Mouse (Mus musculus) myocyte (in vitro differentiated cells): Measurements from ENCODE around the gene Rsf1. TPM values are rescaled to one million over a fixed set of nuclear protein-coding genes. Genes with fewer than 3 reads are reported as not detected.
A peak's percentile ranks its signal among the peaks of the same experiment; 100 is the strongest.

ENCODE experiments used
- H3K27me3 ChIP-seq: one replicate; pipeline ENCODE4 v1.6.1; 2011; ENCODE audit not compliant: control insufficient read depth, insufficient read depth, insufficient read length
- H3K36me3 ChIP-seq: one replicate; pipeline ENCODE4 v1.6.1; 2011; ENCODE audit not compliant: control insufficient read depth, insufficient read depth
- H3K4me2 ChIP-seq: one replicate; pipeline ENCODE4 v1.6.1; 2011; ENCODE audit warnings: low read depth, control low read depth
- H3K4me3 ChIP-seq: one replicate; pipeline ENCODE4 v1.5.1; 2011; ENCODE audit warnings: mild to moderate bottlenecking, control low read depth, moderate library complexity
- H3K79me2 ChIP-seq: one replicate; pipeline ENCODE4 v1.6.1; 2011; ENCODE audit not compliant: control insufficient read depth, insufficient read depth
- H3ac ChIP-seq: one replicate; pipeline ENCODE4 v1.6.1; 2011; ENCODE audit not compliant: control insufficient read depth, insufficient read length
- CEBPB ChIP-seq: IDR thresholded peaks from 2 replicates; pipeline ENCODE4 v1.6.1; 2011; ENCODE audit warnings: mild to moderate bottlenecking, moderate library complexity; ENCODE audit not compliant: poor library complexity, insufficient read depth, severe bottlenecking
- E2F4 ChIP-seq: IDR thresholded peaks from one replicate; pipeline ENCODE4 v1.6.1; 2011; ENCODE audit warnings: mild to moderate bottlenecking, control low read depth, moderate library complexity; ENCODE audit not compliant: insufficient read depth
- MAX ChIP-seq: IDR thresholded peaks from one replicate; pipeline ENCODE4 v1.6.1; 2011; ENCODE audit warnings: low read depth, mild to moderate bottlenecking, control low read depth
- MYOD1 ChIP-seq, 3 experiments: IDR thresholded peaks; one replicate each; pipeline ENCODE4 v1.6.1; 2011; ENCODE audit warnings: control low read depth in 2 of 3, low read depth in 2 of 3, mild to moderate bottlenecking in 2 of 3, moderate library complexity in 1 of 3; ENCODE audit not compliant: insufficient read length in 2 of 3, control insufficient read depth in 1 of 3
- MYOG ChIP-seq, 3 experiments: IDR thresholded peaks; one replicate each; pipeline ENCODE4 v1.6.1; 2011; ENCODE audit warnings: control low read depth in 2 of 3, low read depth in 2 of 3, mild to moderate bottlenecking in 2 of 3; ENCODE audit not compliant: insufficient read length in 2 of 3, control insufficient read depth in 1 of 3, insufficient read depth in 1 of 3
- POLR2A ChIP-seq: IDR thresholded peaks from one replicate; pipeline ENCODE4 v1.6.1; 2011; ENCODE audit warnings: low read depth, mild to moderate bottlenecking, control low read depth, moderate library complexity; ENCODE audit not compliant: insufficient read length
- POLR2AphosphoS2 ChIP-seq: IDR thresholded peaks from one replicate; pipeline ENCODE4 v1.6.1; 2011; ENCODE audit warnings: low read depth, control low read depth; ENCODE audit not compliant: insufficient read length
- REST ChIP-seq: IDR thresholded peaks from one replicate; pipeline ENCODE4 v1.6.1; 2011; ENCODE audit warnings: mild to moderate bottlenecking, control low read depth, moderate library complexity; ENCODE audit not compliant: insufficient read depth, insufficient read length
- SRF ChIP-seq: IDR thresholded peaks from one replicate; pipeline ENCODE4 v1.6.1; 2011; ENCODE audit warnings: low read depth; ENCODE audit not compliant: control insufficient read depth, insufficient read length
- TCF12 ChIP-seq: IDR thresholded peaks from one replicate; pipeline ENCODE4 v1.6.1; 2011; ENCODE audit warnings: mild to moderate bottlenecking, control low read depth; ENCODE audit not compliant: poor library complexity, insufficient read depth, severe bottlenecking
- TCF3 ChIP-seq: IDR thresholded peaks from one replicate; pipeline ENCODE4 v1.6.1; 2011; ENCODE audit warnings: low read depth, control low read depth; ENCODE audit not compliant: insufficient read length
- USF1 ChIP-seq: IDR thresholded peaks from one replicate; pipeline ENCODE4 v1.6.1; 2011; ENCODE audit warnings: low read depth, mild to moderate bottlenecking, control low read depth, moderate library complexity
- polyA plus RNA-seq: library from polyadenylated mRNA; unstranded; fragments of >200 nt; fragmentation: generic; extraction: Trizol; gene quantifications from one replicate; pipeline ENCODE4 v1.2.1, GENCODE M21; 2012; ENCODE audit warnings: missing spikeins

Rsf1 gene
- polyA plus RNA-seq: 4.3 TPM

- peaks cover 41% of the 10 kb centered on the region for H3K79me2 ChIP-seq
- H3K27me3 ChIP-seq: no peaks in the 10 kb centered on the region
- H3K4me2 ChIP-seq: peak within 1 kb of the TSS; percentile 95
- H3K36me3 ChIP-seq: no peaks in the 10 kb centered on the region
- peak within 1 kb of the TSS; percentile 83 for H3K4me3 ChIP-seq
- H3ac ChIP-seq: peak within 1 kb of the TSS; percentile 51
- TF ChIP-seq E2F4 (peak; percentile 16), TCF3 (no peak), CEBPB (no peak), MYOD1 (IDR thresholded peaks at IDR 0.05; ENCODE audit: control insufficient read depth in 1 of 3, insufficient read length in 2 of 3, low read depth in 2 of 3) (no peak), MAX (no peak), POLR2A (peak; percentile 87), MYOG (IDR thresholded peaks at IDR 0.05; ENCODE audit: control insufficient read depth in 1 of 3, insufficient read depth in 1 of 3, insufficient read length in 2 of 3, low read depth in 2 of 3) (no peak), POLR2AphosphoS2 (peak; percentile 89), REST (peak; percentile 27), SRF (no peak), TCF12 (no peak), USF1 (no peak)
Measured at GRCm38 (mm10) chr7:97579067-97579975, at the start of gene Rsf1, which contains the start of gene Aamdc. TSS of gene Rsf1 (plus strand) at chr7:97579889. TSS of gene Aamdc (minus strand) at chr7:97579497.

GRCm38 (mm10) chr7:97535531-97535930, 44.2 kb upstream of the Rsf1 start:
- Histone ChIP-seq H3ac (no peak overlapping the region), H3K4me3 (no peak overlapping the region), H3K36me3 (peaks cover 11% of the 10 kb centered on the region), H3K27me3 (no peaks in the 10 kb centered on the region), H3K79me2 (no peaks in the 10 kb centered on the region), H3K4me2 (no peak overlapping the region)
- TF ChIP-seq TCF12: no peak
- no peak for TF ChIP-seq TCF3
- no peak for TF ChIP-seq REST
- no peak for TF ChIP-seq SRF
- no peak for TF ChIP-seq USF1
- TF ChIP-seq POLR2A: no peak
- TF ChIP-seq POLR2AphosphoS2: no peak
- TF ChIP-seq E2F4: no peak
- TF ChIP-seq MYOD1 (IDR thresholded peaks at IDR 0.05; ENCODE audit: control insufficient read depth in 1 of 3, insufficient read length in 2 of 3, low read depth in 2 of 3): no peak
- TF ChIP-seq MAX: no peak
- TF ChIP-seq MYOG (IDR thresholded peaks at IDR 0.05; ENCODE audit: control insufficient read depth in 1 of 3, insufficient read depth in 1 of 3, insufficient read length in 2 of 3, low read depth in 2 of 3): no peak
- TF ChIP-seq CEBPB: no peak

- TF ChIP-seq MAX (no peak), TCF12 (no peak), MYOD1 (IDR thresholded peaks at IDR 0.05; ENCODE audit: control insufficient read depth in 1 of 3, insufficient read length in 2 of 3, low read depth in 2 of 3) (no peak), POLR2A (no peak), USF1 (no peak), REST (no peak), MYOG (IDR thresholded peaks at IDR 0.05; ENCODE audit: control insufficient read depth in 1 of 3, insufficient read depth in 1 of 3, insufficient read length in 2 of 3, low read depth in 2 of 3) (no peak), SRF (no peak)
- Histone ChIP-seq H3K4me3 (no peak overlapping the region), H3K4me2 (no peak overlapping the region), H3K27me3 (no peaks in the 10 kb centered on the region), H3ac (no peak overlapping the region), H3K36me3 (peaks cover 4% of the 10 kb centered on the region), H3K79me2 (no peaks in the 10 kb centered on the region)
Measured at GRCm38 (mm10) chr7:97536571-97536970, 43.1 kb upstream of the Rsf1 start.

DNA sequence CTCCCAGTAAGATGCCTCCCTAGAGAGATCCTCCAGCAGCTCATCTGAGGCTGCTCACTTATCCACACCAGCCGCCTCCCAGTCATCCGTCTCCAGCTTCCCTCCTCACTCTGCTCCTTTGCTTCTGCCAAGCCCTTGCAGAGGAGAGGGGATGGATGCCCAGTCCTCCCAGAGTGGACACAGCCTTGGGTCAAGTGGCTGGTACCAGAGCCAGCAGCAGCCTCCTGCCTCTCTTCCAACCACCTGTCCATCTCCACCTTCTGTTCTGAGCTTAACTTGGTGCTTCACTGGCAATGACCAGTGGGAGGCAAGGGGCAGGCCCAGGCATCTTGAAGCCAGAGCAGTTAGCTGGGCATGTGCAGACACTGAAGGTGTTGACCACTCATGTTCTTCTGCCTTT, 33.2 kb upstream of the Rsf1 start:
- no peak overlapping the region for H3K4me3 ChIP-seq
- no peak overlapping the region for H3ac ChIP-seq
- no peaks in the 10 kb centered on the region for H3K36me3 ChIP-seq
- TF ChIP-seq POLR2AphosphoS2 (peak; percentile 17), TCF12 (no peak)
- H3K27me3 ChIP-seq: no peaks in the 10 kb centered on the region
- no peak overlapping the region for H3K4me2 ChIP-seq
- no peaks in the 10 kb centered on the region for H3K79me2 ChIP-seq

DNA sequence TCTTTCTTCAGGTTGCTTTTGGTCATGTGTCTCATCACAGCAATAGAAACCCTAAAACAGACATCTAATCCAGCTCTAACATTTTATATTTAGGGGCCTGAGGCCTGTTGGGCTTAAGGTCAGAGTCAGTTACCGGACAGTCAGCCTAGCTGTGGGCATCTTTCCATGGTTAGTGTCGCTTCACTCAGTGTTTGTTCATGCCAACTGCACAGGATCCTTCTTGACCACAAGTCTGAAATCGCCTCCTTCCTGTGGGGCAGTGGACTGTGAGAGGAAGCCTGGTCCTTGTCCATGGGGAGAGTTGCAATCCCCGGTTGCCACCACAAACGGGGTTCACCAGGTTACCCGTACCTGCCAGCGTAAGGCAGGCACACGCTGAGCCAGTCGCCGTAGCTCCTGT, 30.4 kb upstream of the Rsf1 start:
- no peak overlapping the region for H3K4me3 ChIP-seq
- no peaks in the 10 kb centered on the region for H3K27me3 ChIP-seq
- no peak overlapping the region for H3K4me2 ChIP-seq
- H3K36me3 ChIP-seq: no peaks in the 10 kb centered on the region
- H3K79me2 ChIP-seq: no peaks in the 10 kb centered on the region
- H3ac ChIP-seq: no peak overlapping the region
- TF ChIP-seq REST: no peak
- TF ChIP-seq USF1: no peak
- no peak for TF ChIP-seq MYOD1 (IDR thresholded peaks at IDR 0.05; ENCODE audit: control insufficient read depth in 1 of 3, insufficient read length in 2 of 3, low read depth in 2 of 3)
- TF ChIP-seq SRF: no peak
- no peak for TF ChIP-seq MAX
- no peak for TF ChIP-seq POLR2AphosphoS2
- no peak for TF ChIP-seq POLR2A
- TF ChIP-seq TCF3: no peak
- no peak for TF ChIP-seq E2F4
- no peak for TF ChIP-seq TCF12
- TF ChIP-seq MYOG (IDR thresholded peaks at IDR 0.05; ENCODE audit: control insufficient read depth in 1 of 3, insufficient read depth in 1 of 3, insufficient read length in 2 of 3, low read depth in 2 of 3): no peak
- TF ChIP-seq CEBPB: no peak
